Mouse (Mus musculus): ENCODE data around the gene Med25.

Med25 gene

DNA sequence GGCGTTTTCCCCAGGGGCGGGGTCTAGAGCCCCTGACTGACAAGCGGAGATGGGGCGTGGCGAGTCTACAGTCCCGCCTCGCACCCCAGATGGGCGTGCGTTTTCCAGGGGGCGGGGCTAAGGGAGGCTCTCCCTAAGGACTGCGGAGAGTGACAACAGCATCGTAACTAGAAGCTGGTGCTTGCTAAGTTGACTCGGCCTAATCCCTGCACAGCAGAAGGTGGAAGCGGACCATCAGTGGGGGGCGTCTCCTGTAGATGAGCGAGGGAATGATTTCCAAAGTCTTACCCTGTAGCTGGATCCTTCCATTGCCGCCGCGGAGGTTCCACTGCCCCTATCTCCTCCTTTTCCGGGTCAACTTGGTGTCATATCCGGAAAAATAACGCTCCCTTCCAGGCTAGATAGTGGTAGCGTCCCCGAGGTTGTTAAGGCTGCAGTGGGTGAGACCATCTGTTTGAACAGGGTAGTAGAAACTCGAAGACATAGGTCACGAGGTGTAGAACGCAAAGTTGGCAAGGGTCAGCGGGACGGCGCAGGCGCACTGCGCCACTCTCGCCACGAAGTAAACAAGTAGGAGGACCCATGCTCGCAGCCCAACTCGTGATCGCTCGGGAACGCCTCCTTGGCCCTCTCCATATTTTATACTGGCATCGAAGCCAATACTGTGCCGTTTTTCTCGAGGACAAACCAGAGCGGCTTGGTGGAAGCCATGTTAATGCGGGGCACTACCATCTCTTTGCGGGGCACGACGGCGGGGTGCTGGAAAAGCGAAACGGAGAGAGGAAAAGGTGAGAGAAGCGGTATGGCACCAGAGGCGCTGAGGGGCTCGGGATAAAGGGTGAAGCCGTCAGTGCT is 43.7 kb downstream of the Med25 start, which contains the start of the genes Akt1s1 and Tbc1d17:
TSS of gene Akt1s1 (plus strand) at position 431 of the 855 bp plus-strand sequence.
TSS of gene Tbc1d17 (minus strand) at position 519 of the 855 bp plus-strand sequence.
- peak; percentile 100 for DNase-seq (ENCODE audit: low read depth, low spot score)

GRCm38 (mm10) chr7:44847772-44848171 is 44.7 kb downstream of the Med25 start:
- no peak for DNase-seq (ENCODE audit: low read depth, low spot score)

- DNase-seq (ENCODE audit: low read depth, low spot score), result no peak
These were observed 45.7 kb downstream of the Med25 start for GRCm38 (mm10) chr7:44846804-44847203.

DNA sequence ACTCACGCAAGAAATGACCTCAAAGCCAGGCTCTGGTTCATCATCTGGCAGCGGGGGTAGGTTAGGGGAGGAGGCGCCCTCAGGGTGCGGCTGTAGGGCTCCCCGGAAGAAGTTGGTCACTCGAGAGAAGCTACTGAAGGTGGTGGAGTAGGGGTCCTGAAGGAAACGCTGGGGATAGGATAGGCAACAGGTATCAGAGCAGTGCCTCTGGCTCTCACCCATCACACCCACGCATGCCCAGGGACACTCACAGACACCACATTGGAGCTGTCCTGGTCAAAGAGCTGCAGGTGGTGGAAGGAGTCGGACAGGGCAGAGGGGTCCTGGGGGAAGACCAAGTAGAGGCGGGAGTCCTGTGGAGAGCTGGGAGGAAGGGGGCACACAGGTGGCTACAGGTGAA is 47.5 kb downstream of the Med25 start:
- DNase-seq (ENCODE audit: low read depth, low spot score), result no peak

DNA sequence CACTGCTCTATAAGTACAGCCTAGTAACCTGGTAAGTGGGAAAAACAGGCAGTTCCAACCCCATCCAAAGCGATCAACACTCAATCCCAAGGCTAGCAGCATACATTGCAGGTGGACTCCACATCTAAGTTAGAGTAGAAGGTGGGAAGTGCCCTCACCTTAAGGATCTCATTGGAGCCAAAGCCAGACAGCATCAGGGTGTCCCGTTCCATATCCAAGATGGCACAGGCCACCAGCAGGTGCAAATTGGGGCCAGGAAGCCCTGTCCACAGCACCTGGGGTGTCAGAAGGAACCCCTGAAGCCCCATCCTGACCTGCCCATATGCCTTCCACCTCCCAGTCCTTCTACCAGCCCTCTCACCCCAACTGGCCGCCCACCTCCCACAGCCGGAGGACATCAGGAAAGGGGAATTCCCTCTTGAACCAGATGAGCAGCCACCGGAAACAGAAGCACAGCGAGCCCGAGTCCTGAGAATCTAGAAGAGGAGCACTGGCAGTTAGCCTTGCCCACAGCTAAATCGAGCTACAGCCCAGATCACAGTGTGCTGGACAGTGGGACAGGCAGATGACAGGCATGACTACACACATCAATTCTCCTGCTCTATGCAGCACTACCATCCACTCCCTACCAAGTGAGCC is 50.6 kb downstream of the Med25 start:
- no peak for DNase-seq (ENCODE audit: low read depth, low spot score)

GRCm38 (mm10) chr7:44840426-44840825 is 52.1 kb downstream of the Med25 start:
- no peak for DNase-seq (ENCODE audit: low read depth, low spot score)

- DNase-seq (ENCODE audit: low read depth, low spot score), result peak; percentile 69
These were observed 52.9 kb downstream of the Med25 start for GRCm38 (mm10) chr7:44839491-44840191.

GRCm38 (mm10) chr7:44839171-44839490 is 53.4 kb downstream of the Med25 start:
- DNase-seq (ENCODE audit: low read depth, low spot score), result no peak

- no peak for DNase-seq (ENCODE audit: low read depth, low spot score)
These were observed 54.4 kb downstream of the Med25 start for GRCm38 (mm10) chr7:44838073-44838472.

- no peak for DNase-seq (ENCODE audit: low read depth, low spot score)
These were observed 56.0 kb downstream of the Med25 start for GRCm38 (mm10) chr7:44836423-44837053.

DNA sequence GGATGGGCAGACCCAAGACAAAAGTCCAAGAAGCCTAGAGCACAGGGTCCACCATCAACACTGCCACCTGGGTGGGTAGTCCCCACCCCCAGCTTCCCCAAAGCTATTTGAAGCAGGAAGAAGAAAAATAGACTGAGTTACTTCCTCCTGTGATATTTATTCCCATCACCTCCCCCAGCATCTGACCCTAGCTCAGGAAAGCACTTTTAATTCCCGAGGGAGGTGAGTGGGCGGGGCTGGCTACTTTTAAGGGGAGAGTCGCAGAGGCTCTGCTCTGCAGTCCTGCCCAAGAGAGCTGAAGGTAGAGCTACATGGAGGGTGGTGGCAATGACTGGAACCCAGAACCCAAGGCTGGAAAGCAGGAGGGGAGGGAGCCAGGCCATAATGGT is 56.5 kb downstream of the Med25 start:
- DNase-seq (ENCODE audit: low read depth, low spot score), result no peak

DNA sequence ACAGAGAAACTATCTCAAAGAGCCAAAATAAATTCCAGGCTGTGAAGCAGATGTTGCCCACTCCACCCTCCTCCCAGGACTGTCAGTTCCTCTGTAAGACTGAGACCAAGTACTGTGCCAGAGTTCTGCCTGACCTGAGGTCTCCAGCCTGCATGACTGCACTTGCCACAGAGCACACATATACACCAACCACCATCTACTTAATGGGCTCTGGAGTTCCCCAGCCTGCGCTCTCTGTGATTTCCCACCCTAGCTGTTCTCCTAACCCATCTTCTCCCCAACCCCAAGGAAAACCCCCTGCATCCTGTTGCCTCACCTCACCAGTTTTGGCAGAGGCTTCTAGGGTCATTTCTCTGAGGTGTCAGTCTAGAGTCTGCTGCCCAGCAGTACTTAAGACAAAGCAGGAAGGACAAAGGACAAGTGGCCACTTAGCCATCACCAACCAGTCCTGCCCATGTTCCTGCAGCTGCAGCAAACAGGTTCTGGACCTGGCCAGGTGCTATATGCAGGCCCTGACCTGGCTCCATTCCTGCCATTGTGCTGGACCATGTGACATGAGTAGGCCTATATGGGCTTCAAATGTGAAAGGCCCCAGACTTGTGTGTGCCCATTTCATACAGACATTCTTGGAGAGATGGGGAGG is 57.0 kb downstream of the Med25 start:
- no peak for DNase-seq (ENCODE audit: low read depth, low spot score)

DNA sequence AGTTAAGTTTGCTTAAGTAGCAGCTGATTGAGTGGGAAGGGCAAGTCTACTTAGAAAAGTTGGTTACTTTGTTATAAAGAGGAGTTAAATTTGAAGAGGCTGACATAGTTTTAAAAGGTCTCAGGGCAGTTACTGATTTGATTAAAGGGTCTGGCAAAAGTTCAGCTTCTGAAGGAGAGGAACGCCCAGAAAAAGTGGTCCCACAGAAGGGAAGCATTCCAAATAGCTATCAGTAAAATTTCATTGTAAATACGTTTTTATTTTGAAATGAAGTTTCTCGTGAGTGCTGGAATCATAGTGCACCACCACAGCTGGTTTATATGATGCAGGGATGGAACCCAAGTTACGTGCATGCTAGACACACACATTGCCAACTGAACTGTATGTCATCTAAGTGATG is 59.7 kb downstream of the Med25 start:
- no peak for DNase-seq (ENCODE audit: low read depth, low spot score)

DNA sequence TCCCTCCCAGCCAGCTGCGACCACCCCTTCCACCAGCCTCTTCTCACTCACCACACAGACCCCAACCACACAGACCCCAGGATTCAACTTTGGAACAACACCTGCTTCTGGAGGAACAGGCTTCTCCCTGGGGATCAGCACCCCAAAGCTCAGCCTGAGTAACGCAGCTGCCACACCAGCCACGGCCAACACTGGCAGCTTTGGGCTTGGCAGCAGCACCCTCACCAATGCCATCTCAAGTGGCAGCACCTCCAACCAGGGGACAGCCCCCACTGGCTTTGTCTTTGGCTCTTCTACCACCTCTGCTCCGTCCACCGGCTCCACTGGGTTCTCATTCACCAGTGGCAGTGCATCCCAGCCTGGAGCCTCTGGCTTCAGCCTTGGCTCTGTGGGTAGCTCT is 63.8 kb downstream of the Med25 start:
- DNase-seq (ENCODE audit: low read depth, low spot score), result no peak

DNA sequence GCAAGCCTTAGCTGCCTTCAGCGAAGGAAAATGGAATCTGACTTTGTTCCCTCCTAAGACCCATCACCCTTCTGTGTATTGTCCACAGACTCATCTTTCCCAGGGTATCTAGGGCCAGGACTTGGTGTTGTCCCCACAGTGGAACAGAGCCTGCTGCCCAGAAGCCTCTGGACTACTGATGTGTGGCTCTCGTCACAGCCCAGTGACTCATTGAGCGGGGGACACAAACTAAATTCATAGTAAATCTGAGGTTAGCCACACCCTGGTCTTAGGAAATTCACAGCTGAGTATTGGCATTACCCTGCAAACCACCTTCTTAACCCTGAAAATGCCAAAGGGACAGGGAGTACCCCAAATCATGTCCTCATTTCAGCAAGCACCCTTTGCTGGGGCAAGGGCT is 65.7 kb downstream of the Med25 start:
- DNase-seq (ENCODE audit: low read depth, low spot score), result no peak
